Mouse (Mus musculus) ES-E14 (cell line): ENCODE results near the gene Il13ra1. TPM values are rescaled to one million over a fixed set of nuclear protein-coding genes. Genes with fewer than 3 reads are reported as not detected.

ENCODE experiments used
- DNase-seq: peaks from one replicate; pipeline ENCODE4 v3.0.0-alpha.2; 2013; ENCODE audit warnings: low read depth, low spot score
- H3K27ac ChIP-seq: 2 replicates; pipeline ENCODE4 v1.5.1; 2012; ENCODE audit warnings: low read depth, mild to moderate bottlenecking, low read length, moderate library complexity, mixed read lengths; ENCODE audit not compliant: poor library complexity, insufficient read depth, severe bottlenecking
- H3K36me3 ChIP-seq: 2 replicates; pipeline ENCODE4 v1.6.1; 2012; ENCODE audit warnings: mild to moderate bottlenecking, low read length, moderate library complexity, mixed read lengths; ENCODE audit not compliant: control insufficient read depth, poor library complexity, insufficient read depth, severe bottlenecking
- H3K4me1 ChIP-seq, 2 experiments: fragments of 150-350 bp in 1 of 2; sonication (generic) in 1 of 2; 2 replicates each; pipeline ENCODE4 v1.6.1; 2012; ENCODE audit warnings: low read length in 2 of 2, mild to moderate bottlenecking in 1 of 2, mixed read lengths in 1 of 2; ENCODE audit not compliant: control insufficient read depth in 2 of 2, insufficient read depth in 2 of 2, poor library complexity in 1 of 2
- H3K4me3 ChIP-seq, 2 experiments: fragments of 150-350 bp in 1 of 2; sonication (generic) in 1 of 2; 2 replicates each; pipeline ENCODE4 v1.5.1; 2012; ENCODE audit warnings: low read length in 2 of 2, low read depth in 1 of 2, mild to moderate bottlenecking in 1 of 2, mixed read lengths in 1 of 2; ENCODE audit not compliant: insufficient read depth in 1 of 2, poor library complexity in 1 of 2, severe bottlenecking in 1 of 2
- H3K9ac ChIP-seq: 2 replicates; pipeline ENCODE4 v1.6.1; 2012; ENCODE audit warnings: low read depth, mild to moderate bottlenecking, low read length, mixed read lengths; ENCODE audit not compliant: poor library complexity, insufficient read depth, severe bottlenecking
- H3K9me3 ChIP-seq: fragments of 150-350 bp; sonication (generic); 2 replicates; pipeline ENCODE4 v1.6.1; 2012; ENCODE audit warnings: low read depth, mild to moderate bottlenecking, low read length; ENCODE audit not compliant: control insufficient read depth, insufficient read depth
- CHD2 ChIP-seq: IDR thresholded peaks from 2 replicates; pipeline ENCODE4 v1.6.1; 2014; ENCODE audit warnings: mild to moderate bottlenecking, low read depth, low read length, inconsistent platforms
- HCFC1 ChIP-seq: IDR thresholded peaks from 2 replicates; pipeline ENCODE4 v1.6.1; 2012; ENCODE audit warnings: low read length, inconsistent platforms, borderline replicate concordance; ENCODE audit not compliant: insufficient read depth
- MAFK ChIP-seq: IDR thresholded peaks from 2 replicates; pipeline ENCODE4 v1.6.1; 2014; ENCODE audit warnings: mild to moderate bottlenecking, low read depth, low read length, inconsistent platforms; ENCODE audit not compliant: insufficient read depth
- ZC3H11A ChIP-seq: IDR thresholded peaks from 2 replicates; pipeline ENCODE4 v1.6.1; 2012; ENCODE audit warnings: low read depth, mild to moderate bottlenecking, inconsistent platforms, low read length, borderline replicate concordance
- ZNF384 ChIP-seq: IDR thresholded peaks from 2 replicates; pipeline ENCODE4 v1.6.1; 2012; ENCODE audit warnings: low read depth, low read length, inconsistent platforms
- in situ Hi-C, 2 experiments: fragments of 600-800 bp; cut with MboI; formaldehyde crosslinking; loops; one replicate each; pipeline ENCODE4 v1.15.1; 2025; ENCODE audit warnings: low sequenced_read_pairs in 2 of 2, inconsistent platforms in 1 of 2; ENCODE audit not compliant: unreplicated experiment in 2 of 2
- total RNA-seq: library from RNA; depleted of rRNA; stranded (reverse); fragments of 300-350 nt; gene quantifications from 2 replicates; pipeline ENCODE4 v1.2.3, GENCODE M21; 2012; rRNA removed

Gene Il13ra1
- 5.4 and 6.6 TPM in 2 replicates for total RNA-seq

GRCm38 (mm10) chrX:36111622-36112421 lies at the start of gene Il13ra1:
Gene Il13ra1 (plus strand): TSS chrX:36112110.
- Histone ChIP-seq H3K27ac (no peak within 1 kb of the TSS), H3K4me1 (no peaks in the 10 kb centered on the region), H3K36me3 (no peaks in the 10 kb centered on the region), H3K4me3 (peak within 1 kb of the TSS; percentile 54 to 90), H3K9ac (peak within 1 kb of the TSS; percentile 77), H3K9me3 (no peaks in the 10 kb centered on the region)
- peak; percentile 29 for DNase-seq
- in situ Hi-C loops, result no loop called here
- TF ChIP-seq ZC3H11A (no peak), HCFC1 (no peak), ZNF384 (no peak)

- H3K9ac ChIP-seq, result no peak overlapping the region
- no peak for DNase-seq
- H3K36me3 ChIP-seq, result no peaks in the 10 kb centered on the region
- H3K9me3 ChIP-seq, result no peaks in the 10 kb centered on the region
- H3K27ac ChIP-seq, result no peak overlapping the region
- no peak overlapping the region for H3K4me3 ChIP-seq
- TF ChIP-seq HCFC1, result no peak
- no peak for TF ChIP-seq ZC3H11A
- TF ChIP-seq MAFK, result no peak
- no peak for TF ChIP-seq ZNF384
- no peak for TF ChIP-seq CHD2
- no peaks in the 10 kb centered on the region for H3K4me1 ChIP-seq
- in situ Hi-C loops, result loop anchor here in 1 of 2 experiments (25.0 kb wide), 1 partner anchor 88 kb away; no protein-coding TSS in a partner anchor
Observed at GRCm38 (mm10) chrX:36073997-36074396, 37.9 kb upstream of the Il13ra1 start.

- TF ChIP-seq HCFC1 (no peak), CHD2 (no peak), ZNF384 (no peak), MAFK (no peak), ZC3H11A (no peak)
- DNase-seq, result no peak
- in situ Hi-C loops, result no loop called here
- Histone ChIP-seq H3K27ac (no peak overlapping the region), H3K36me3 (no peaks in the 10 kb centered on the region), H3K9ac (no peak overlapping the region), H3K9me3 (no peaks in the 10 kb centered on the region), H3K4me1 (no peaks in the 10 kb centered on the region), H3K4me3 (no peak overlapping the region)
Observed at GRCm38 (mm10) chrX:36077164-36077563, 34.7 kb upstream of the Il13ra1 start.

GRCm38 (mm10) chrX:36082917-36083316 lies 29.0 kb upstream of the Il13ra1 start:
- H3K4me1 ChIP-seq, result no peaks in the 10 kb centered on the region
- no peak overlapping the region for H3K9ac ChIP-seq
- DNase-seq, result no peak
- no peaks in the 10 kb centered on the region for H3K36me3 ChIP-seq
- in situ Hi-C loops, result no loop called here
- no peak overlapping the region for H3K4me3 ChIP-seq
- H3K9me3 ChIP-seq, result no peaks in the 10 kb centered on the region
- H3K27ac ChIP-seq, result no peak overlapping the region
- TF ChIP-seq ZC3H11A (no peak), ZNF384 (no peak), CHD2 (no peak)
